Mouse (Mus musculus) ES-E14 (cell line): Measurements from ENCODE around the gene Zscan10.

Experiments used
- HCFC1 ChIP-seq: IDR thresholded peaks from 2 replicates; pipeline ENCODE4 v1.6.1; 2012; ENCODE audit warnings: low read length, inconsistent platforms, borderline replicate concordance; ENCODE audit not compliant: insufficient read depth
- ZC3H11A ChIP-seq: IDR thresholded peaks from 2 replicates; pipeline ENCODE4 v1.6.1; 2012; ENCODE audit warnings: low read depth, mild to moderate bottlenecking, inconsistent platforms, low read length, borderline replicate concordance
- ZNF384 ChIP-seq: IDR thresholded peaks from 2 replicates; pipeline ENCODE4 v1.6.1; 2012; ENCODE audit warnings: low read depth, low read length, inconsistent platforms

GRCm38 (mm10) chr17:23654001-23654400 lies 53.3 kb downstream of the Zscan10 start:
- TF ChIP-seq ZNF384 = no peak
- TF ChIP-seq ZC3H11A = no peak
- no peak for TF ChIP-seq HCFC1
